Mouse (Mus musculus) embryonic fibroblast, embryonic 13.5 days (primary cell): ENCODE results near the gene Cx3cr1. TPM values are rescaled to one million over a fixed set of nuclear protein-coding genes. Genes with fewer than 3 reads are reported as not detected.
A peak's percentile ranks its signal among the peaks of the same experiment; 100 is the strongest.

Source experiments
- H3K27ac ChIP-seq: 2 replicates; pipeline ENCODE4 v1.5.1; 2012; ENCODE audit warnings: low read length, control low read depth, inconsistent platforms; ENCODE audit not compliant: insufficient read depth
- H3K4me1 ChIP-seq: 2 replicates; pipeline ENCODE4 v1.6.1; 2011; ENCODE audit warnings: low read length; ENCODE audit not compliant: control insufficient read depth, insufficient read depth
- H3K4me3 ChIP-seq: 2 replicates; pipeline ENCODE4 v1.5.1; 2011; ENCODE audit warnings: mild to moderate bottlenecking, control low read depth, low read length; ENCODE audit not compliant: insufficient read depth
- CTCF ChIP-seq: IDR thresholded peaks from 2 replicates; pipeline ENCODE4 v1.5.1; 2011; ENCODE audit warnings: mild to moderate bottlenecking, control low read depth, low read length, moderate library complexity, borderline replicate concordance; ENCODE audit not compliant: insufficient read depth
- POLR2A ChIP-seq: IDR thresholded peaks from 2 replicates; pipeline ENCODE4 v1.6.1; 2011; ENCODE audit warnings: low read depth, mild to moderate bottlenecking, control low read depth, low read length, moderate library complexity
- polyA plus RNA-seq: library from polyadenylated mRNA; stranded (reverse); fragments of >200 nt; gene quantifications from 2 replicates; pipeline ENCODE4 v1.2.4, GENCODE M21; 2011; ENCODE audit warnings: low read depth; ENCODE audit not compliant: missing spikeins, insufficient read length

Cx3cr1 gene
- polyA plus RNA-seq, 1 experiment = 2.9 TPM

DNA sequence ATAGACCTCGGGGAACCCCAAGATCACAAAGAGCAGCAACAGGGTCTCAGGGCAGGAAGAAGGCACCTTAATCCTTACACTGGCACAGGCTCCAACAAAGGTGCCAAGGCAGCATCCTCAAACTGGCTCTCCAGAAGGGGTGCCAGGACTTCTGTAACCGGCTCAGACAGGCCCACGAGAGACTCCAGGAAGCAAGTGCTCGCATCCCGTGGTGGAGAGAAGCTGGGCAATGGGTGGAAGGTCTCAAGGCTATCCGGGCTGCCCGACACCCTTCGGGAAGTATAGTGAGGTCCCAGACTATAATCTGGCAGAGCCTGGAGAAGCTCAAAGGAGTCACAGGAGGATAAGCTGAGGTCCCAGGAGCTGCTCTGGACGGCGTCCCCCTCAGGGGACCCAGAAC is 97.5 kb downstream of the Cx3cr1 start:
- TF ChIP-seq POLR2A (no peak), CTCF (no peak)
- Histone ChIP-seq H3K4me1 (peaks cover 10% of the 10 kb centered on the region), H3K4me3 (no peak overlapping the region), H3K27ac (no peak overlapping the region)

DNA sequence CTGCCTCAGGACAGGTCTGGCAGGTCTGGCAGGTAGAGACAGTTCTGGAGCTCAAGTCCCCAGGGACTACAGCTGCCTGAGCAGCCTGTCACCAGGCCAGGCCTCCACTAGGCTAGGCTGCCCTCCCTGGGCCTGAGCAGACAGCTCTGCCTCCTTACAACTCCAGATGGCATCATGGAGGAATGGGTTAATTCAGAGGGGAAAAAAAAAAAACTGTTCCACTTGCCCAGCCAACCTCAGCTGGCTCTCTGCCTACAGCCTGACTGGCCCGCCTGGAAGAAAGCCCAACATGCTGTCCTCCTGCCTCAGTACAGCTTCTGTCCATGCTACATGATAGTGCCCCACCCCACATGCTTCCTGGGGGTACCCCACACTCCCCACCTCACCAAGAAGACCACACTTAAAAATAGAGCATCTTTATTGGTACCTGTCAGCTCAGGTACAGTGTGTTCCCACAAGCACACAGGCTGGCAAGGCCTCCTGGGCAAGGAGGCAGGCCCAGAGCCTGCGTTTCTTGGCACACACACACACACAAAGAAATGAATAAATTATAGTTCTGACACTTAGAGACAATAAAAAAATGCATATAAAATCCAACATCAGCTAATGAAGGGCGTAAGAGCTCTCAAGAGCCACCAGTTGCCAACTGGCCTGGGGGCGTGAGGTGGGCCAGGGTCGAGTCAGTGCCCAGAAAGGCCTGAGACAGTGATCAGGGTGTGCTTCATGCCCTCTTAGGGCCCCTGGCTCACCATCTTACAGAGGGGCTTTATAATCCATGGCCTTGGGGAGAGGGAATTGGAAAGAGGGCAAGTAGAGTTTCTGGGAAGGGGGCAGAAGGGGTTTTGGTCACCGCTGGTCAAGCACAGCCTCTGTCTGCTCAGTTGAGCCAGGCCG is 98.7 kb downstream of the Cx3cr1 start:
- TF ChIP-seq POLR2A = no peak
- TF ChIP-seq CTCF = no peak
- Histone ChIP-seq H3K4me3 (no peak overlapping the region), H3K27ac (no peak overlapping the region), H3K4me1 (peaks cover 3% of the 10 kb centered on the region; the same call in 1 of the 2 replicates)

DNA sequence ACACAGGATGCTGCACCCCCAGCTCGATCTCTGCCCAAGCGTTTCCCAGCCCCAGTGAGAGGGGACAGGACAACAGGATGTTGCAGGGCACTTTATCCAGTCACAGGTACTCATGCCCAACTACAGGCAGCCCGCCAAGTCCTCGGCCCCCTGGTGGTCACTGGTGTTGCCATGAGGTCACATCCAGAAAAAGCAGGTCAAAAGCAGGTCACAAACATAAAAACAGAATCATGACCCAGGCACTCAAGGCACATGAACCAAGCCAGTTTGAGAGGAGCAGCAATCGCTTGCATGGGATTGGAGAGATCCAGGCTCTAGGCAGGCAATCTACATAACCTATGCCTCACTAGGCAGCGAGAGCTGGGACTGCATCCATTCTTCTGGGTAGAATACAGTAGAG is 99.5 kb downstream of the Cx3cr1 start:
- peaks cover 3% of the 10 kb centered on the region; the same call in 1 of the 2 replicates for H3K4me1 ChIP-seq
- TF ChIP-seq POLR2A = no peak
- peak; percentile 39; the same call in 1 of the 2 replicates for TF ChIP-seq CTCF
- no peak overlapping the region for H3K4me3 ChIP-seq
- H3K27ac ChIP-seq = no peak overlapping the region

DNA sequence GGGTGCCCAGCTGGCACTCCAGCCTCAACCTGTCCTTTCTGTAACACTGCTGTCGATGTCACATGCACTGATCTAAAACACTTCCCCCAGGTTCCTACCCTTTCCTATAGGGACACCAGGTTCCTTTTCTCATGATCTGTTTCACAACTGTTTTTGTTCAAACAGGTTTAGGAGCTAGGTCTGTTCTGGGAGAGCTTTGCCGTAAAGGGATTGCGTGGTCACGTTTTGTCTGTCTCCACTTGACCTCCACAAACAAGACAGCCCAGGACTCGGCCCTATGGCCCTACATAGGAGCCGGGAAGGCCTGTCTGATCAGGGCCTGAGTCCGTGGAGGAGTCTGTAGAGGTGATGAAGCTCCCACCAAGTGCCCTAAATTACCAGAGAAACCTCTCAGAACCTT is 99.9 kb downstream of the Cx3cr1 start:
- Histone ChIP-seq H3K4me3 (no peak overlapping the region), H3K4me1 (peaks cover 3% of the 10 kb centered on the region; the same call in 1 of the 2 replicates), H3K27ac (no peak overlapping the region)
- no peak for TF ChIP-seq CTCF
- no peak for TF ChIP-seq POLR2A

DNA sequence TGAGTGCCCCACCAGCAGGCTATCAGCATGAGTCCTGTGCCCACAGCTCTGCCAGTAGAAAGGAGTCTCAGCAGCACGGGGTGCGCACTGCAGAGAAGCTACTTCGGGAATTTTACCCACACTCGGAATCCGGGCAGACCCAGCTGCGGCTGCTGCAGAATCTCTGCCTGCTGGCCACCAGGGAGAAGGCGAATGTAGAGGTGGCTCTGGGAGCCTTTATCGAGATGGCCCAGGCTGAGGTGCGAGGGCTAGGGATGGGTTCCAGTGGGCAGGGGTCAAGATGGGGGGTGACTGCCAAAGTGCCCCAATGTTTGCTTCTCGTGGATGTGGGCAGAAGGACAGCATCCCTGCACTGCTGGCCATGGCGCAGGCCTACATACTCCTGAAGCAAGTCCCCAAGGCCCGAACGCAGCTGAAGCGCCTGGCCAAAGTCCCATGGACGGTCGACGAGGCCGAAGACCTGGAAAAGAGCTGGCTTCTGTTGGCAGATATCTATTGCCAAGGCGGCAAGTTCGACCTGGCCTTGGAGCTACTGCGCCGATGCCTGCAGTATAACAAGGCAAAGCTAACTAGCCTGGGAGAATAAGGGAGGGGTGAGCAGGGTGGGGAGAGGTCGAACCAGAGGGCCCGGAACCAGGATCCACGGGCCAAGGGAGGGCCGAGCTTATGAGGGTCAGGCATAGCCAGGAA is 103.3 kb downstream of the Cx3cr1 start:
- H3K4me1 ChIP-seq = peaks cover 3% of the 10 kb centered on the region; the same call in 1 of the 2 replicates
- no peak overlapping the region for H3K27ac ChIP-seq
- TF ChIP-seq POLR2A = no peak
- TF ChIP-seq CTCF = no peak
- H3K4me3 ChIP-seq = no peak overlapping the region

DNA sequence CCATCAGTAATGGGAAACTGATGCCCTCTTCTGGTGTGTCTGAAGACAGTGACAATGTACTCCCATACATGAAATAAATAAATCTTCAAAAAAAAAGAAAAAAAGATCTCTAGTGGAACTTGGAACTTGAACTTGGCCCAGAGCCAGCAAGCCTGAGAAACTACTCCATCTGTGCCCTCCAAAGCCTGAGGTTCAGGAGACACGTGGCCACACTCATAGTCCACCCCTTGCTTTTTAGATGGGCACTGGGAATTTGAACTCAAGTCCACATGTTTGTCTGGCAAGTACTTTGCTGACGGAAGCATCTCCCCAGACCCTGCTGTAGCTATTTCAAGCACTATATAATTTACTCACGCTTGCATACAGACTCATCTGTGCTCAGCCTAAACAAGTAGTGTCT is 104.5 kb downstream of the Cx3cr1 start:
- no peak overlapping the region for H3K4me3 ChIP-seq

DNA sequence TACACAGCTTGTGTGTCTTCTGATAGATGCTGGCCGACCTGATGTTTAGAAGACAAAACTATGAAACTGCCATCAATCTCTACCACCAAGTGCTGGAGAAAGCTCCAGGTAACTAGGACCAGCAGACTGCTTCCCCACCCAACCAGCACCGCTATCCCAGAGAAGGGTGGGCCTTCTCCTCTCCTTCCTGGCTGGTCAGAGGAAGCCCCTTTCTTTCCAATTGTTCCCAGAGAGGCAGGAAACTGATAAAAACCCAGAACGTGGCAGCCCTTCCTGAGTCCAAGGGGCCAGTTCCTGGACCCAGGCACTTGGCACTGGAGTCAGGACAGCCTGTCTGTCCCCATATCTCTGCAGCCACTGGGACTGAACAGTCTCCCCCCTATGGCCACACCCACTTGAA is 105.5 kb downstream of the Cx3cr1 start:
- H3K4me3 ChIP-seq = no peak overlapping the region
- H3K4me1 ChIP-seq = no peaks in the 10 kb centered on the region
- TF ChIP-seq POLR2A = no peak
- H3K27ac ChIP-seq = no peak overlapping the region

More for the DNA sequence above, 104.5 kb downstream of the Cx3cr1 start:
- no peaks in the 10 kb centered on the region for H3K4me1 ChIP-seq
- no peak overlapping the region for H3K27ac ChIP-seq
- TF ChIP-seq CTCF (no peak), POLR2A (no peak)

DNA sequence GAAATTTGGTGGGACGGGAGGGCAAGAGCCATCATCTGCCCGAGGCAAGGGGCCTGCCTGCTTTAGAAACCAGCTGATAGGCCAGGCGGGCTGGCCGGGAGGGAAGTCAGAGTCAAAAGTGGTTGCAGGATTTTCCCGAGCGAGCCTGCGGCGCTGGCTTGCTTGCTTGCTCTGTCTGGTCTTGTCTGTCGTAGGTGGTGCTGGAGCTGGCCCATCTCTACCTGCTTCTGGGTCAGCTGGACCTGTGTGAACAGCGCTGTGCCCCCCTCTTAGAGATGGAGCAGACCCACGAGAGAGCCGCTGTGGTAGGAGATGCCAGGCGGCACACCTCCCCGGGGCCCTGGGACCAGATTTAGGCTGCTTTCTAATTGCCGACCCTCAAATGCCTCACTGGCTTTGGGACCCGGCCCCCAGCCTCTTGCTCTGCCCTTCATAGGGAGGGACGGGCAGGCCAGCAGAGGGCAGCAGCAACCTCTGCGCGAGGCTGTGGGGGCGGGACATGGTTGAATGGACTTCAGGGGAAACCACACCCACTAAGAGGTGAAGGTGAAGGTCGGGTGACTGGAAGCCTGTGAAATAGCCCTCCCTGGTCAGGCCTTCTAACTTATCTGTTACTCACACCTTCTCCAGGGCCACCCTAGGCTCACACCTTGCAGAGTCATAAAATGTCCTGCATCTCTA is 106.6 kb downstream of the Cx3cr1 start:
- H3K4me1 ChIP-seq = no peaks in the 10 kb centered on the region
- H3K4me3 ChIP-seq = no peak overlapping the region
- no peak overlapping the region for H3K27ac ChIP-seq
- TF ChIP-seq CTCF = peak; percentile 92
- TF ChIP-seq POLR2A = no peak

DNA sequence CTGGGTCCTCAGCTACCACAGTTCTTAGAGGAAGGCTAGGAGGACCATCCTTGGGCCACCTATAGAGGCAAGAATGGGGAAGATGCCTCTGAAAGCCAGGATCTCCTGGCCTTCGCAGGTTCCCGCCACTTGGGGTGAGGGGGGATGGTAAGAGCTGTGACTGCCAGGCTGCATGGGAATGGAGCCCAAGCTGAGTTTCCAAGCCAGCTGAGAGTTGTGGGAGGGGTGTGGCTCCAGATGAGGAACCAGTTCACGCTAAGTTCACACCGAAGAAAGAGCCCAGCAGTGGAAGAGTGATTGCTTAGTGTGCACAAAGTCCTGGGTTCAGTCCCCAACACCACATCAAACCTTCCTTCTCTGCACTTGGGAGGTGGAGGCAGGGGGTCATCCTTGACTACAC is 107.5 kb downstream of the Cx3cr1 start:
- TF ChIP-seq CTCF (no peak), POLR2A (no peak)
- Histone ChIP-seq H3K4me3 (no peak overlapping the region), H3K4me1 (no peaks in the 10 kb centered on the region), H3K27ac (no peak overlapping the region)
